Mouse (Mus musculus): ENCODE data around the gene Rbfox2. TPM values are rescaled to one million over a fixed set of nuclear protein-coding genes. Genes with fewer than 3 reads are reported as not detected.

Gene Rbfox2
- total RNA-seq, 2 experiments from 2014 or later: 48.2 to 78.6 TPM

DNA sequence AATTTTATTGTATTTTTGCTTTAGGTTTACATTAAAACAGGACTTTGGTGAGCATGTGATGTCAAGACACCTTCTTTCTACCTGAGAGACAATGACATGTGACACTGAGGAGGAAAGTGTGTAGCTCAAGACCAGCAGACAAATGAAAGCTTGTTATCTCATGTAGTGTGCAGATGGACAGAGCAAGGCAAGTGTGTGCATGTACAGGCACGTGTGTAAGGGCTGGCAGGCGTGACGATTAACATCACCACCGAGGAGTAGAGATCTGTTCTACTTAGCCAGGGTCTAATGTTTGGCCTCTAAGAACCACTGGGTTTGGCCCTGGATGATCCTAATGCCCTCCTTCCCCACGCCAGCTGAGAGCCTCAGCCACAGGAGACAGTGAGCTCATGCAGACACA is 216.3 kb downstream of the Rbfox2 start:
- intact Hi-C loops (cut with DNase I): no loop called here
- no peak overlapping the region for H3K27ac ChIP-seq
- no peak for DNase-seq

DNA sequence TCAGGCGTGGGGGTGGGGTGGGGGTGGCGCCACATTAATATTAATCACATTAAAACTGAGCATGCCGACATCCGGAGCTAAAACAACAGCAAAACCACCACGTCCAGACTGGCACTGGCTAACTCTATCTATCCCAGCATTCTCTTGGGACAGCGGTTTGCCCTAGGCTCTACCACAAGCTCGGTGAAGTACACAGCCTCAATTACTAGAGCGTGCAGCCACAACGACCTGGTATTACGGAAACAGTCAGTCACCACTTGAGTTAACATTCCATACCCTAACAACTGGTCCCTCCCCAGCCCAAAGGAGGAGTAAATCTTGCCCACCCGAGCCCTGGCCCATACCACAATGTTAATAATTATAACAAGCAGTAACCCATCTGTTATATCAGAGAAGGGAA is 217.6 kb downstream of the Rbfox2 start:
- no peak for DNase-seq
- intact Hi-C loops (cut with DNase I): no loop called here
- Histone ChIP-seq H3K27ac (no peak overlapping the region), H3K4me3 (no peak overlapping the region)
- no peak for TF ChIP-seq CTCF (IDR thresholded peaks at IDR 0.05)

More for the DNA sequence above, 216.3 kb downstream of the Rbfox2 start:
- TF ChIP-seq CTCF (IDR thresholded peaks at IDR 0.05): no peak
- no peak overlapping the region for H3K4me3 ChIP-seq

DNA sequence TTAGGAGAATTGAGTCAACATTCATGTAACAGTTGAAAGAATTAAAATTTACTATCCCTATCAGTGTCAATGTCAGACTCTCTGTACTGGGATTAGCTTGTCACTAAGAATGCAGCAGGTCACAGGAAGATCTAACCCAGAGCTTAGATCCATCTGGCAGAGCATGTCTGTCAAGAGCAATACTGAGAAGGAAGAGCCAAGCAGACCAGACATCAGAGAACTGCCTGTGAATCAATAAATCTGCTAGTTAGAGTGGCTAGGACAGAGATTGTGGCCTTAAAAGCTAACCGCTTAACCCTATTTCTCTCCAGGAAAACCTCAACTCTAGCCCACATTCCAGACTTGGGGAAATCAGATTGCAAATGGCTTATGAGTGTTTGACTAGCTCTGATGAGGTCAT is 220.3 kb downstream of the Rbfox2 start:
- TF ChIP-seq CTCF (IDR thresholded peaks at IDR 0.05): no peak
- peak overlapping the region; percentile 6; the same call in 1 of the 2 replicates for H3K27ac ChIP-seq
- DNase-seq: no peak
- intact Hi-C loops (cut with DNase I): no loop called here
- no peak overlapping the region for H3K4me3 ChIP-seq

DNA sequence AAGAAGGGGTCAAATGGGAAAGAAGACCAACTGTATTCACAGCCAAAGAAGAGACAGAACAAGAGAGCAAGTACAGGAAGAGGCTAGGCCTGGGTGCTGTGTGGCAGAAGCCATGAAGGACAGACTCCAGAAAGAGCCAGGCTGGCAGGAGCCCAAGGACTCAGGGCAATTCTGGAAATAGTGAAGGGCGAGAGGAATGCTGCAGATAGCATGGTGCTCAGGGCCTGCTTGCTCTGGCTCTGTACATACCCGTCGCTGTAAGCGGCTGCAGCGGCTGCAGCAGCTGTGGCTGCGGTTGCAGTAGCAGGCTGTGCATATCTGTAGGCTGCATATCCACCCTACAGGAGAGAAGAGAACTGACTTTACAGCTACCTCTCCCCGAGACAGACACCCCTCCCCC is 221.0 kb downstream of the Rbfox2 start:
- no peak for TF ChIP-seq CTCF (IDR thresholded peaks at IDR 0.05)
- peak; percentile 56 for DNase-seq
- 0 out of 2 replicates have a peak overlapping the region, but pooled peaks have one; percentile 6 for H3K27ac ChIP-seq
- no peak overlapping the region for H3K4me3 ChIP-seq
- intact Hi-C loops (cut with DNase I): no loop called here

DNA sequence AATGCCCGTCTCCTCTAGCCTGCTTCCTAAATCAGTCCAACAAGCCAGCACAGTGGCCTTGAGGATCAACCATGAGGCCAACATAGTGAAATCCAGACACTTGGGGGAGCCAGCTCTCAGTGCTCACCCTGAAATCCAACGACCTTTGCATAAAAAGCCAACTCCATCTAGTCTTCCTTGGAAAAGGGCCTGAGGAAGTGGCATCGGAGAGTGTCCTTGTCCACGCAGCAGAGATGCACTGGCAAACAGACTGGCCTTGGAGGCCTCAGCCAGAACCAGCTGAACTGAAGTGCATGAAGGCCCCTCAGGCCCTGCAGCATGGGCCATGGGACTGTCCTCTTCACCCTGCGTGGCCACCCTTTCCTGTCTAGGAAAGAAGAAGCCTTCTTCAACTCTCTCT is 225.3 kb downstream of the Rbfox2 start:
- Histone ChIP-seq H3K4me3 (no peak overlapping the region), H3K27ac (peak overlapping the region; percentile 82)
- peak; percentile 29; the same call in 1 of the 2 replicates for TF ChIP-seq CTCF (IDR thresholded peaks at IDR 0.05)
- DNase-seq: no peak
- intact Hi-C loops (cut with DNase I): loop anchor here (5.0 kb wide), 1 partner anchor 141 kb away; no protein-coding TSS in a partner anchor

DNA sequence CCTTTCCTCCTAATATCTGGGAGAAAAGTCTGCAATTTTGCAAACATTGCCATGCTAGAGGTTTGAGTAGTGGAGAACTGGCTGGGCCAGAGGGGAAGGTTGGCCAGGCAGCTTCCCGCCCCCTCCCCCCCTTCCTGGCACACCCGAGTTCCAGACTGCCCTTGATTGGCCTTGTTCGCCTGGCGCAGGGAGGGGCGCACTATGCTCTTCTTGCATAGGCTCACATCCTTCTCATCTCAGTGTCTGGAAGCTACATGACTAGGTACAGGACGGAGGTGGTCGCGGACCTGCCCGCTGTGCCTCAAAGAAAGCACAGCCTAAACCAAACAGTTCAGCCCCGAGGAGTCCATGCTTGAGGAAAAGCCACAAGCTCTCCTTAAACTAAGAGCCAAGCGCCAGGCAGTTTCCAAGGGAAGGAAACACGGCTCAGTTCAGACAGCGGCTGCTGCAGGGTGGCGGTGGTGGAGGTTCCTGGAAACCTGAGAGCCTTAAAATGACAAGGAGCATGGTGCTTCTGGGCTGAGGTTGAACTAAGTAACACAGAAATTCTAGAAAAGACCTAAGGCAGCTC is 226.0 kb downstream of the Rbfox2 start:
- TF ChIP-seq CTCF (IDR thresholded peaks at IDR 0.05): no peak
- intact Hi-C loops (cut with DNase I): loop anchor here (5.0 kb wide), 1 partner anchor 142 kb away; no protein-coding TSS in a partner anchor
- Histone ChIP-seq H3K4me3 (peak overlapping the region; percentile 5; the same call in 1 of the 2 replicates), H3K27ac (peak overlapping the region; percentile 82)
- DNase-seq: peak; percentile 44

DNA sequence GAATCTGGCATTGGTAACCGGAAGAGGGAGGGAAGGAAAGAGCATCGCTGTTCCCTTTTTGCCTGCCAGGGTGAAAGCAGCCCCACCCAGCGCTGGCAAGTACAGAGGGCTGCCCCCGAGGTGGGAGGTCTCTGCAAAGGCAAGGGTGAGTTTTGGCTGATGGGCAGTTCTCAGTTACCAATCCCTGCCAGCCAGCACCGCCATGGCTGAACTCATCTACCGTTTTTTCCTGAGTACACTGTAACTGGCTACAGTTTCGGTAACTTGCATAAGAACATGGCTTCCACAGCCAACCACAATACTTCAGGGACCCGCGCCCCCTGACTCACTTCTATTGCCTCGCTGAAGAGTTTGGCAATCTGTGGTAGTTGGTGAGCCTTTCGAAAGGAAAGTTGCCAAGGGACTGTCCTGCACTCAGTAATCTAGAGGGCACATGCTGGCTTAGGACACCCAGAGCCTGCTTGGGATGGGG is 226.9 kb downstream of the Rbfox2 start:
- intact Hi-C loops (cut with DNase I): loop anchor here (5.0 kb wide), 1 partner anchor 142 kb away; no protein-coding TSS in a partner anchor
- DNase-seq: peak; percentile 75
- TF ChIP-seq CTCF (IDR thresholded peaks at IDR 0.05): no peak
- Histone ChIP-seq H3K4me3 (peak overlapping the region; percentile 58), H3K27ac (peak overlapping the region; percentile 82)

DNA sequence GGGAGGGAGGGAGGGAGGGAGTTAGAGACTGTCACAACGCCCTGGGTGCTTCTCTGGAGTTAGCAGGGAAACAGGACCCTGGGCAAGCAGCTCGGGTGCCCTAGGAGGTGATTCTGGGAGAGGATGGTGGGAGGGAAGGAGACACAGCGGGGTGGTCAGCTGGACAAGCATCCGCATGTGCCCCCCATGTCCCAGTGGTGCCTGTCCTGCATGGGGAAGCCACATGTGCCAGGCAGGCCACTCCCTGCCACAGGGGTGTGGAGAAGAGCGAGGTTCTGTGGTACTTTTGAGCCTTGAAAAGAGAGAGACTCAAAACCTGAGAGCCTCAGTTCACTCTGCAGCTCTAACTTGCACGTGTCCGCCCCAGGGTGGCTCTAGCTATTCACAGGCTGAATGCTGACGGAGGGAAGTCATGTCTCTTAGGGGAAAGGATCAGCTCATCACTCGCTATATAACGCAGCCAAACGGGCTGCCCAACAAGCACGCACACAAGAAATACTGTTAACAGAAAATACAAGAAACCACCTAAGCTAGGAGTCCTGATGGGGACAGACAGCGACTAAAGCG is 227.5 kb downstream of the Rbfox2 start:
- peak overlapping the region; percentile 58 for H3K4me3 ChIP-seq
- intact Hi-C loops (cut with DNase I): no loop called here
- DNase-seq: no peak
- no peak for TF ChIP-seq CTCF (IDR thresholded peaks at IDR 0.05)
- peak overlapping the region; percentile 82 for H3K27ac ChIP-seq

DNA sequence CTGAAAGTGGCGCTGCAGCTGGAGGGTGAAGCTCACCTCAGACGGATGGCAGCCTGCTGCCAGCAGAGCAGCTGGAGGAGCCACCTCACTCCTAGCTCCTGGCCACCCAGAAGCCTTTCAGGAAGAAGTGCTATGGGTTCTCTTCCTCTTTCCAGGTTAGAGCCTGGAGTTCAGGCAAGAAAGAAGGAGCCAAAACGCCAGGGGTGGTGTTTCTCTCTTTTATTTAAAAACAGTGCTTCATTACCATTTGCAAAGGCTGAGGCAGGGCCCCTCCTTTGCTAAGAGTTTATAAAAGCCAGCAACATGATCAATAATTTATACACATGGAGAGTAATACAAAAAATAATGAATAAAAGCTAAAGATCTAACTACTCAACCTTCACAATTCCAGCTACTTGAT is 228.0 kb downstream of the Rbfox2 start:
- Histone ChIP-seq H3K27ac (0 out of 2 replicates have a peak overlapping the region, but pooled peaks have one; percentile 20), H3K4me3 (no peak overlapping the region)
- TF ChIP-seq CTCF (IDR thresholded peaks at IDR 0.05): no peak
- intact Hi-C loops (cut with DNase I): no loop called here
- DNase-seq: no peak

DNA sequence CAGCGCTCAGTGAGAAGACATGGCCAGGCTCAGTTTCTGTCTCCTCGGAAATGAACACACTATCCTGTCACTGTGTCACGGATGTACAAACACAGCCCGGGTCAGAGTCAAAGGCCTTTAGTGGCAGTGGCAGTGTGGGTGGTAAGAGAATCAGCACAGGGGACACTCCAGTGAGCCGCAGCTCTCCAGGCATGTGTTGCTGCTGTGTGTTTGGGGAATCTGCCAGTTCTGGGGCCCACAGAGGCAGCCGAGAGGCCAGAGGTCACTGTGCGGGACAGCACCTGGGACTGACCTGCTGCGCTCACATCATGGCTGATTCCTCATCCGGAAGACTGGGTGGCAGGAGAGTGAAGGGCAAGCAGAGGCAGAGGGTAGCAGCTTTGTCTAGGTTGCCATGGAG is 228.9 kb downstream of the Rbfox2 start:
- intact Hi-C loops (cut with DNase I): no loop called here
- Histone ChIP-seq H3K27ac (peak overlapping the region; percentile 62), H3K4me3 (no peak overlapping the region)
- no peak for DNase-seq
- TF ChIP-seq CTCF (IDR thresholded peaks at IDR 0.05): no peak

DNA sequence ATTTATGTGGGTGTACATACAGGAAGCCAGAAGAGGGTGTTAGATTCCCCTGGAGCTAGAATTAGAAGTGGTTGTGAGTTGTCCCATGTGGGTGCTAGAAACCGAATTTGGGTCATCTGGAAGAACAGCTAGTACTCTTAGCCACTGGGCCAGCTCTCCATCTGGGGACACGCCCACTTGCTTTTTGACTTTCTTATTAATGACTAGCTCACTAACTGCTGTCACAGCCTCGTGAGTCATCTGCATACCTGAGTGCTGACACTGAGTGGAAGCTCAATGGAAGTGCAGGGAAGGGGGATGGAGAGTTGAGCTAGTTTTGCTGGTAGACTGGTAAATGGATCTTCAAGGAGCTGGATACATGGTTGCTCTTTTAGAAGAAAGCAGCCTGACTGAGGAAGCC is 230.3 kb downstream of the Rbfox2 start:
- DNase-seq: peak; percentile 54
- no peak for TF ChIP-seq CTCF (IDR thresholded peaks at IDR 0.05)
- Histone ChIP-seq H3K27ac (peak overlapping the region; percentile 62), H3K4me3 (no peak overlapping the region)
- intact Hi-C loops (cut with DNase I): no loop called here

DNA sequence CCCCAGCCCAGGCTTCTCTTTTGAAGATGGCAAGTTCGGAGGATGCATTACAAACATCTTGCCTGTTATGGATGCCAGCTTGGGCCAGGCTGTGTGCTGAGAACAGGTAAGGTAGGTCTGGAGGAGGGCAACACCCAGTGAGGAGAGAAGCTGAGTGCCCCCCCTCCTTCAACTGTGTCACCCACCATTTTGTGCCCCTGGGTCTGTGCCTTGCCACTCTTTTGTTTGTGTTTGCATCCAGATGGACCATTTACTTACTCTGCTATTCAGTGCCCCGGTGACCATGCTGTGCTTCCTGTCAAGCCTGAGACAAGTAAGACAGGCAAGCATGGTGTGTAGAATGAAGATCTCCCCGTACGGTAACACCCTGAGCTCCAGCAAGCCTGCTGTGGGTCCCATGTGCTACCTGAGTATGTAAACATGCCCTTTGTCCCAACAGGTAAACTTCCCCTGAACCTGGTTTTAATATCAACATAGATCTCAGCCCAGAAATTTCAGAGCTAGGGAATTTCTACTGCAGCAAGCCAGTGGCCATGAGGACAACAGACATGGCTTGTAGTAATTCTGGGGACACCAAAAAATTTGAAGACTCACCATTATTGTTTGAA is 234.1 kb downstream of the Rbfox2 start:
- intact Hi-C loops (cut with DNase I): no loop called here
- no peak for DNase-seq
- no peak for TF ChIP-seq CTCF (IDR thresholded peaks at IDR 0.05)
- no peak overlapping the region for H3K27ac ChIP-seq
- no peak overlapping the region for H3K4me3 ChIP-seq

DNA sequence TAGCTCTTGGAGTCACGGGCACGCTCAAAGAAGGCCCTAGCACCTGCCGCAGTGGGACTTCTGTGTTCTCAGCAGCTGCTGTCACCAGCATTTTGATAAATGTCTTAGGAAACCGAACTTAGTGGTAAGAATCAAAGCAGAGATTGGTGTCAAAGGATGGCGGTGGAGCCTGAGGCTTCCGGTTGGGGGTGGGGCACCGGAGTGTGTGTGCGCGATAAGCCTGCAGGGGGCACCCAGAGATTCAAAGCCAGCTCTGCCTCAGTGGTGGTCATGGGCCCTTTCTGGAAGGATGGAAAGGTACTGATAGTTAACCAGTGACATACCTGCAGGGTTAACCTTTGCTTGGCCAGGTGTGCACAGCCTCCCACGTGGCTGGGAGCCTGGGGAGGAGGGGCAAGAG is 235.3 kb downstream of the Rbfox2 start:
- no peak for DNase-seq
- H3K4me3 ChIP-seq: no peak overlapping the region
- H3K27ac ChIP-seq: no peak overlapping the region
- intact Hi-C loops (cut with DNase I): no loop called here
- peak; percentile 55 for TF ChIP-seq CTCF (IDR thresholded peaks at IDR 0.05)

Data from gastrocnemius, adult 2 months (tissue).